Mouse (Mus musculus) cerebellum, postnatal 14 days (tissue): ENCODE data around the gene Cnpy2.

Experiments
- DNase-seq, 2 experiments: peaks; one replicate each; pipeline ENCODE4 v3.0.0; 2021; ENCODE audit warnings: mixed read lengths in 2 of 2

Gene Cnpy2

DNA sequence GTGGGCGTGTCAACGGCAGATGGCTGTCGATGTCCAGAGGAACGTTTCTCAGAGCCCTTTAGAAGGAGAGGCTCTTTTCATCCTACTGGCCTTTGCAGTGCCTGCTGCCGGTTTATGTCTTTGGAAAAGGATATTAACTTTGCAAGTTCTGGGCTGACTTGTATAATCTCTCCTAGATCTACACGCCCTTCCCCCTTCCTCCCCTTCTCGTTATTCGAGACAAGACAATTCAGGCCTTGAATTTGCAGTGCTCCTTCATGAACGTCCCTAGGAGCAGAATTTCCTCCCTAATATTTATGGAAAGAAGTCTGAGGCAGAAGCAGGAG, 46.9 kb downstream of the Cnpy2 start:
- DNase-seq = no peak

DNA sequence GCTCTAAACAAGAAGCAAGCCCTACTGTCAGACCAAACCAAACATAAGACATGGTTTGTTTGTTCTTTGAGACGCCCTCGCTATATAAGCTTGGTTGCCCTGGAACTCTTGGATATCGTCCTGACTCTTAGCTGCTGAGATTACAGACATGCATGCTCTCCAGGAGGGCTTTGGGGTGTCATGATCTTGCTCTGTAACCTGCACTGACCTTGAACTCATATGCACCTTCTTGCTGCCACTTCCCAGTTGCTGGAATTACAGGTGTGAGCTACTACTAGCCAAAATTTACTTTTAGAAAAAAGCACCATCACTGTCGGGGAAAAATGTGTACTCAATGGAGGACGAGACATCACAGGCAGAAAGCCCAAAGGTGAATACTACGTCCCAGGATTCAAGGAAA, 47.3 kb downstream of the Cnpy2 start:
- DNase-seq = no peak

DNA sequence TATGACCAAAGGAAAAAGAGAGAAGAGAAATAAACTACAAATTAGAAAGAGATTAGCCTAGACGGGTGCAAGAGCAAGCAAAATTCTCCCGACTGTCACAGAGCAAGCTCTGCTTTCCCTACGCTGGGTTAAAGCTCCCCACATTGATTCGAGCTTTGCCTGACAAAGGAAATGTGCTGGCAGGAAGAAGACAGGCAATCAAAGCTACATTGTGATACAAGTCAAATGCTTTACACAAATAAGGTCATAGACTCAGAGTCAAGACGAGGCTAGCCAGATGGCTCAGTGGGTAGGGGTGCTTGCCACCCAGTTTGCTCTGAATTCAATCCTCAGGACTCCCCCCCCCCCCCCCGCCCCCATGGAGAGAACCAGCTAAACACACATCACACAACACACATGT, 47.8 kb downstream of the Cnpy2 start:
- no peak for DNase-seq

DNA sequence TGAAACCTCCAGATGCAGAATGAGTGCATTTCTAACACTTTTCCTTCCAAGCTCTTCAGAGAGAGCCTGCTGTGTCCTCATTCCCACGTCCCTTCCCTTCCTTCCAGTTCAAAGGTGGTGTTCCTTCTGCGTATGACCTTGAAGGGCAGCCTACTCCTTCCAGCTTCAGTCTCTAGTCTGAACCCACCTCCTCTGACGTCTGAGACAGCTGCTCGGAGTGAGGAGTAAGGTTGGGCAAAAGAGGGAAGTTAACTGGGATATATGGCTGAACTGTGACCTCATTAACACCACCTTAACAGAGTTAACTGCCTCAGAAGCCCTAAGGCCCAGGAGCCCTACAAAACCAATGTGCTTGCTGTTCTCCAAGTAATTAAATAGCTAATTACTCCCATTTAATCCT, 48.3 kb downstream of the Cnpy2 start:
- no peak for DNase-seq

DNA sequence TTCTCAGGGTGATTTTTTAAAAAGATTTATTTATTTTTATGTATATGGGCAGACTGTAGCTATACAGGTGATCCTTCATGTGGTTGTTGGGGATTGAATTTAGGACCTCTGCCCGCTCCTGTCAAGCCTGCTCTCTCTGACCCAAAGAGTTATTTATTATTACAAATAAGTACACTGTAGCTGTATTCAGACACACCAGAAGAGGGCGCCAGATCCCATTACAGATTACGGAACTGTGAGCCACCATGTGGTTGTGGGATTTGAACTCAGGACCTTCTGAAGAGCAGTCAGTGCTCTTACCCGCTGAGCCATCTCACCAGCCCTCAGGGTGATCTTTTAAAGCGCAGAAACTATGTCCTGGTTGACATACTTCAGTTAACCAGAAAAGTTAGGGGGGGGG, 49.9 kb downstream of the Cnpy2 start:
- peak in 1 of 2 experiments; percentile 48 for DNase-seq

DNA sequence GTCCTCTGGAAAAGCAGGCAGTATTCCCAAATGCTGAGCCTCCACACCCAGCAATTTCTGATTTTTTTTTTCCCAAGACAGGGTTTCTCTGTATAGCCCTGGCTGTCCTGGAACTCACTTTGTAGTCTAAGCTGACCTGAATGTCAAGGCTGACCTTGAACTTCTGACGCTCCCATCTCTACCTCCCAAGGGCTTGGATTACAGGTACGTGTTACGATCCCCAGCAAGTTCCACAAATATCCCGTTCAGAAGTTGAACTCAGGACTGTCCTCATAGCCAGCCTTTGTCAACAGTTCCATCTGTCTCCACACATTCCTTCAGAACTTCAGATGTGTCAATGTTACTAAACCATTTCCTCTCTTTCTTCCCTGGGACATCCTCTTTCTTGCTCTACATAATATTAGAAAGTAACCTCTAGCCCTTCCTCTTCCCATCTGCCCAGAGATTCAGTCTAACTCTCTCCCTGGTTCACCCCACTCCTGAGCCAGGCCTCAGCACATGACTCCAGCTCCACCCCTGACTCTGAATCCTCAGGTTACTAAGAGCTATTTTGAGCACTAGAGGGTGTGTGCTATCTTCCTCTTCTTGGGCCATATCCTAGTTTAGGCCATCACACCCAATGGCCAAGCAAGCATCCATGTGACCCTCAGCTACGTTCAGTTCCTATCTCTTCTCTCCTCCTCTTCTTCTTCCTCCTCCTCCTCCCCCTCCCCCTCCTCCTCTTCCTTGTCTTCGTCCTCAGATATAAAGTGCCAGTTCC, 50.9 kb downstream of the Cnpy2 start:
- no peak for DNase-seq

DNA sequence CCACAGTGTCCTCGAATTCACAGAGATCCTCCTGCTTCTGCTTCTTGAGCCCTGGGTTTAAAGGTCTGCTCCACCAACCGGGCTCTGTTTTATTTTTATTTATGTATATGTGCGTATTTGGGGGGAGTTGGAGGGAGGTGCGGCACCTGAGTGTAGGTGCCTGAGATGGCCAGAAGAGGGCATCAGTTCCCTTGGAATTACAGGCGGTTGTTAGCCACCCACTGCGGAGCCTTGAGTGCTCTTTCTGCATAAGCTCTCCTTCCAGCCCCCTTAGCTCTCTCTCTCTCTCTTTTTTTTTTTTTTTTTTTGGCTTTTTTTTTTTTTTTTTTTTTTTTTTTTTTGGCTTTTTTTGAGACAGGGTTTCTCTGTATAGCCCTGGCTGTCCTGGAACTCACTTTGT, 52.1 kb downstream of the Cnpy2 start:
- peak in 1 of 2 experiments; percentile 42 for DNase-seq

DNA sequence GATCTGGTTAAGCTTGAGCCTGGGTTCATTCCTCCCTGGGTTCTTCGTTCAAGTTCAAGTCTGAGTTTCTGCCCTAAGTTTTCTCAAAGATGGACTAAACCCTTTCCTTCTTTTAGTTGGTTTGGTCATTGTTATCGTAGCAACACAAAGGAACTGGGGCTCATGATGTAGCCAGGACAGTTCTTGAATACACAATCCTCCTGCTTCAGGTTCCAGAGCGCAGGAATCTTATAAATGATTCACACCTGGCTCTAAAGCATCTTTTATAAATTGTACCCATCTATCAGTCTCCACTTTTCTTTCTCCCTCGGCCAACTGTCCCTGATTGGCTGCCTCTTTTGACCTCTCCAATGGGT, 53.8 kb downstream of the Cnpy2 start:
- no peak for DNase-seq

DNA sequence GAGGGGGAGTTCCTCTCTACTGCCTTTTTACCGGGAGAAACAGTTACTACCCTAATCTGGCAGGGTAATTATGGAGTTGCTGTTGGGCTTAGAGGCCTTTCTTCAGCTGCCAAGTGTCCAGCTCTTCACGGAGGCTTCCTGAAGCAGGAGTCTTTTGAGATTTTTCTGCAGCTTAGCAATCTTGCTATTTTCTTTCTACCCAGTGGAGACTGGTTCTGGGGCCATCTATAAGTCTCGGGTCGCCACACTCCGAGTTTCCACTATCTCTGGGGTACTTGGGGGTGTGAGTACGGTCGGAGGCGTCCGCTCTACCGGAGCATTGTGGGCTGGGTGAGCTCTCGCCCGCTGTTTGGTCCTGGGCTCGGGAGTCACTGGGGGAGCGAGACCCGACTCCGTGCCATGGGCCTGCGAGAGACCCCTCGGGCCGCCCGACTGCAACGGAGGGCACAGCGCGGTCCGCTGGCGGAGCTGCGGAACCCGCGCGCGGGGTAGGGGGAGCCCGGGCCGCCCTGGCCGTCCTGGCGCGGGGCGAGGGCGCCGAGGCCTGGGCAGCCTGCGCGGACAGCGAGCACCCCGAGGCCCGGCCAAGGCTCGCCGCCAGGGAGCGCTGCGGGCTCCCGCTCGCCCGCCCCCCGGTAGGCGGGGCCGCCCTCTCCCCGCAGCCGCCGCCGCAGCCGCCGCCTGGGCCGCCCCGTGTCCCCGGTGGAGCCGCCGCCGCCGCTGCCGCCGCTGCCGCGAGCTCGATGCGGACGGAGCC, 54.4 kb downstream of the Cnpy2 start, which contains the start of gene Ankrd52:
Ankrd52 (plus strand) TSS at position 661 of the 757 bp plus-strand sequence.
- peak; percentile 88 to 94 for DNase-seq
